Mouse (Mus musculus) lung, embryonic 15.5 days (tissue): ENCODE measurements at regions not wholly inside any gene's neighbourhood (a gene's known extent, or its start where the extent isn't known, plus 50 kb on each side); places are given as distances from the start of the nearest gene placed in this dataset.

Experiments
- ATAC-seq: fragments of 200-750 bp; cut with Nextera tagmentation; 2 replicates; pipeline ENCODE4 v1.8.0; 2017; ENCODE audit warnings: moderate number of reproducible peaks, borderline replicate concordance; ENCODE audit not compliant: low FRiP score, low TSS enrichment; ENCODE audit errors: extremely low read depth
- H3K27ac ChIP-seq: fragments of 300-500 bp; sonication (generic); 2 replicates; pipeline ENCODE4 v1.5.1; 2015; ENCODE audit warnings: moderate library complexity, mild to moderate bottlenecking, inconsistent platforms
- H3K27me3 ChIP-seq: fragments of 300-500 bp; sonication (generic); 2 replicates; pipeline ENCODE4 v1.6.1; 2015; ENCODE audit warnings: inconsistent platforms
- H3K36me3 ChIP-seq: fragments of 300-500 bp; sonication (generic); 2 replicates; pipeline ENCODE4 v1.6.1; 2015; ENCODE audit warnings: inconsistent platforms
- H3K4me1 ChIP-seq: fragments of 300-500 bp; sonication (generic); 2 replicates; pipeline ENCODE4 v1.6.1; 2015; ENCODE audit warnings: inconsistent platforms
- H3K4me2 ChIP-seq: fragments of 300-500 bp; sonication (generic); 2 replicates; pipeline ENCODE4 v1.6.1; 2015; ENCODE audit warnings: inconsistent platforms, mild to moderate bottlenecking, moderate library complexity
- H3K4me3 ChIP-seq: fragments of 300-500 bp; sonication (generic); 2 replicates; pipeline ENCODE4 v1.5.1; 2015; ENCODE audit warnings: mild to moderate bottlenecking, inconsistent platforms
- H3K9ac ChIP-seq: fragments of 300-500 bp; sonication (generic); 2 replicates; pipeline ENCODE4 v1.6.1; 2015; ENCODE audit warnings: inconsistent platforms
- H3K9me3 ChIP-seq: fragments of 300-500 bp; sonication (generic); 2 replicates; pipeline ENCODE4 v1.6.1; 2016; ENCODE audit warnings: inconsistent platforms
- WGBS: fragments of 180-500 bp; shearing (Covaris S2); methylation state at CpG from one replicate; pipeline ENCODE4 v1.1.7; 2015; 5-methylcytosine and 5-hydroxymethylcytosine counted together

- Histone ChIP-seq H3K27ac (no peak overlapping the region), H3K4me3 (no peak overlapping the region), H3K4me2 (no peak overlapping the region), H3K9ac (no peak overlapping the region), H3K27me3 (no peaks in the 10 kb centered on the region), H3K9me3 (no peaks in the 10 kb centered on the region), H3K4me1 (peaks cover 3% of the 10 kb centered on the region; the same call in 1 of the 2 replicates), H3K36me3 (no peaks in the 10 kb centered on the region)
- ATAC-seq, result no peak
- WGBS, result 89% methylated on average over 3 of the region's 3 CpGs
Measured at GRCm38 (mm10) chr15:50995688-50996087, 2889.0 kb upstream of the Gm7489 start.

- Histone ChIP-seq H3K36me3 (no peaks in the 10 kb centered on the region), H3K9me3 (no peaks in the 10 kb centered on the region), H3K27me3 (no peaks in the 10 kb centered on the region), H3K4me1 (peaks cover 3% of the 10 kb centered on the region; the same call in 1 of the 2 replicates), H3K9ac (no peak overlapping the region), H3K4me3 (no peak overlapping the region), H3K4me2 (no peak overlapping the region), H3K27ac (no peak overlapping the region)
- no peak for ATAC-seq
- 84% methylated on average over 4 of the region's 4 CpGs for WGBS
Measured at GRCm38 (mm10) chr15:50996296-50996695, 2888.4 kb upstream of the Gm7489 start.

GRCm38 (mm10) chr15:50997209-50997763 lies 2887.4 kb upstream of the Gm7489 start:
- Histone ChIP-seq H3K4me2 (no peak overlapping the region), H3K9me3 (no peaks in the 10 kb centered on the region), H3K4me1 (peaks cover 3% of the 10 kb centered on the region; the same call in 1 of the 2 replicates), H3K36me3 (no peaks in the 10 kb centered on the region), H3K27me3 (no peaks in the 10 kb centered on the region), H3K27ac (no peak overlapping the region), H3K9ac (no peak overlapping the region), H3K4me3 (no peak overlapping the region)
- ATAC-seq, result no peak
- 68% methylated on average over 11 of the region's 11 CpGs for WGBS

- ATAC-seq, result no peak
- no peak overlapping the region for H3K9ac ChIP-seq
- H3K9me3 ChIP-seq, result no peaks in the 10 kb centered on the region
- H3K27me3 ChIP-seq, result no peaks in the 10 kb centered on the region
- no peak overlapping the region for H3K27ac ChIP-seq
- no peaks in the 10 kb centered on the region for H3K4me1 ChIP-seq
- H3K4me3 ChIP-seq, result no peak overlapping the region
- no peak overlapping the region for H3K4me2 ChIP-seq
- H3K36me3 ChIP-seq, result no peaks in the 10 kb centered on the region
- 6% methylated on average over 1 of the region's 1 CpGs for WGBS
Measured at GRCm38 (mm10) chr15:51038968-51039367, 2845.7 kb upstream of the Gm7489 start.

GRCm38 (mm10) chr15:51070538-51070937 lies 2814.2 kb upstream of the Gm7489 start:
- Histone ChIP-seq H3K9me3 (no peaks in the 10 kb centered on the region), H3K4me2 (no peak overlapping the region), H3K36me3 (no peaks in the 10 kb centered on the region), H3K9ac (no peak overlapping the region), H3K4me1 (no peaks in the 10 kb centered on the region), H3K27me3 (no peaks in the 10 kb centered on the region), H3K4me3 (no peak overlapping the region), H3K27ac (no peak overlapping the region)
- ATAC-seq, result no peak
- 56% methylated on average over 10 of the region's 10 CpGs for WGBS

- no peak overlapping the region for H3K9ac ChIP-seq
- no peak for ATAC-seq
- H3K27ac ChIP-seq, result no peak overlapping the region
- H3K4me1 ChIP-seq, result no peaks in the 10 kb centered on the region
- H3K4me3 ChIP-seq, result no peak overlapping the region
- 65% methylated on average over 10 of the region's 10 CpGs for WGBS
- H3K9me3 ChIP-seq, result no peaks in the 10 kb centered on the region
- no peak overlapping the region for H3K4me2 ChIP-seq
- no peaks in the 10 kb centered on the region for H3K36me3 ChIP-seq
- no peaks in the 10 kb centered on the region for H3K27me3 ChIP-seq
Measured at GRCm38 (mm10) chr15:51071132-51071656, 2813.5 kb upstream of the Gm7489 start.

- Histone ChIP-seq H3K4me3 (no peak overlapping the region), H3K4me2 (no peak overlapping the region), H3K36me3 (no peaks in the 10 kb centered on the region), H3K27ac (no peak overlapping the region), H3K9ac (no peak overlapping the region), H3K9me3 (no peaks in the 10 kb centered on the region), H3K27me3 (no peaks in the 10 kb centered on the region), H3K4me1 (no peaks in the 10 kb centered on the region)
- no peak for ATAC-seq
- WGBS, result 84% methylated on average over 6 of the region's 6 CpGs
Measured at GRCm38 (mm10) chr15:51073678-51074077, 2811.0 kb upstream of the Gm7489 start.

- H3K36me3 ChIP-seq, result no peaks in the 10 kb centered on the region
- H3K4me3 ChIP-seq, result no peak overlapping the region
- no peaks in the 10 kb centered on the region for H3K27me3 ChIP-seq
- H3K4me1 ChIP-seq, result no peaks in the 10 kb centered on the region
- no peak for ATAC-seq
- no peak overlapping the region for H3K27ac ChIP-seq
- H3K9me3 ChIP-seq, result no peaks in the 10 kb centered on the region
- H3K9ac ChIP-seq, result no peak overlapping the region
- WGBS, result 82% methylated on average over 7 of the region's 7 CpGs
- no peak overlapping the region for H3K4me2 ChIP-seq
Measured at GRCm38 (mm10) chr15:51074196-51074595, 2810.5 kb upstream of the Gm7489 start.

- Histone ChIP-seq H3K27me3 (no peaks in the 10 kb centered on the region), H3K36me3 (no peaks in the 10 kb centered on the region), H3K9ac (no peak overlapping the region), H3K27ac (no peak overlapping the region), H3K4me3 (peak overlapping the region; percentile 18; the same call in 1 of the 2 replicates), H3K4me1 (no peaks in the 10 kb centered on the region), H3K9me3 (no peaks in the 10 kb centered on the region), H3K4me2 (peak overlapping the region; percentile 46)
- WGBS, result 36% methylated on average over 12 of the region's 12 CpGs
- peak; percentile 46; the same call in 1 of the 2 replicates for ATAC-seq
Measured at GRCm38 (mm10) chr15:51083677-51084322, 2800.9 kb upstream of the Gm7489 start.

- Histone ChIP-seq H3K9ac (no peak overlapping the region), H3K27ac (no peak overlapping the region), H3K27me3 (no peaks in the 10 kb centered on the region), H3K4me2 (no peak overlapping the region), H3K4me3 (no peak overlapping the region), H3K9me3 (no peaks in the 10 kb centered on the region), H3K4me1 (no peaks in the 10 kb centered on the region), H3K36me3 (no peaks in the 10 kb centered on the region)
- WGBS, result 79% methylated on average over 7 of the region's 7 CpGs
- ATAC-seq, result no peak
Measured at GRCm38 (mm10) chr15:51092936-51093335, 2791.8 kb upstream of the Gm7489 start.

DNA sequence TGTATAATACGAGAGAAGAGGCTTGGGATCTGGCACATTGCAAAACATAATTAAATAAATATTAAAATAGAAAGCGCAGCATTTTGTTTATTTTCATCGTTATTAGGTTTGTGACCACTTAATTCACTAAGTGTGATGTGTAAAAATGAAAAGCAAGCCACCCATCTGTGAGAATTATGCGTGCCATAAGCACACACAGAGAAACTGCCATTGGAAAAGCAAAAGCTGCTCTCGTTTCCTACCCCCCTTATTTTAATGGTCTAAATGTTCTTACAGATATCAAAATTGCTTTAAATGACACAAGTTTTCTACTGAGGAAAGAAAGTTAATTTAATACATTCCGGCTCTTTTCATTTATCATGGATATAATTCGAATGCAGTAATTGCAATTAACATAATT lies 2780.8 kb upstream of the Gm7489 start:
- H3K4me1 ChIP-seq, result peaks cover 5% of the 10 kb centered on the region; the same call in 1 of the 2 replicates
- H3K4me2 ChIP-seq, result peak overlapping the region; percentile 32
- H3K27me3 ChIP-seq, result no peaks in the 10 kb centered on the region
- WGBS, result 75% methylated on average over 7 of the region's 7 CpGs
- no peak for ATAC-seq
- no peak overlapping the region for H3K27ac ChIP-seq
- no peaks in the 10 kb centered on the region for H3K36me3 ChIP-seq
- no peaks in the 10 kb centered on the region for H3K9me3 ChIP-seq
- no peak overlapping the region for H3K9ac ChIP-seq
- H3K4me3 ChIP-seq, result no peak overlapping the region

DNA sequence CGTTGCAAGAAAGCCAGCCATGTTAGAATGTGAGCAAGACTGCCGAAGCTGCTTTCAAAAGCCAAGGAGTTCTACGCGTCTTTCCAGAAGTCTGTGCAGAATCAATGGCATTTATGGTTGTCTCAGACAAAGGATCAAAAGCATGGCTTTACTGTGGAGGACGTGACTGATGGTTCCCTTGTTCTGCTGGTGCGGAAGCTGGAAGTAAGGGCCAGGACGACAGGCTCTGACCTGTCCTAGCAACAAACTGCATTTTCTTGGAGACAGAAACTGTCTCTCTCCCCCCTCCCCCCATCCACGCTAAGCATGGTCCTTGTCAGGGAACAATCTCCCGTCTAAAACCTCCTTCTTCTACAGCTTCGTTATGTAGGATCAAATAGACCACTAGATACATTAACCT lies 2780.3 kb upstream of the Gm7489 start:
- H3K9me3 ChIP-seq, result no peaks in the 10 kb centered on the region
- H3K4me3 ChIP-seq, result no peak overlapping the region
- peak overlapping the region; percentile 32 for H3K4me2 ChIP-seq
- no peak overlapping the region for H3K27ac ChIP-seq
- no peaks in the 10 kb centered on the region for H3K36me3 ChIP-seq
- ATAC-seq, result no peak
- no peaks in the 10 kb centered on the region for H3K27me3 ChIP-seq
- H3K9ac ChIP-seq, result no peak overlapping the region
- peaks cover 5% of the 10 kb centered on the region; the same call in 1 of the 2 replicates for H3K4me1 ChIP-seq
- WGBS, result 19% methylated on average over 10 of the region's 10 CpGs
